Mouse (Mus musculus): ENCODE data around the gene Hsbp1. TPM values are rescaled to one million over a fixed set of nuclear protein-coding genes. Genes with fewer than 3 reads are reported as not detected.

Gene Hsbp1
- total RNA-seq (2023), result 10 to 100 TPM; 72.3 to 89.6 TPM

GRCm38 (mm10) chr8:119344190-119344856, at the start of gene Hsbp1:
Gene Hsbp1, plus strand, starts transcription at chr8:119344488.

GRCm38 (mm10) chr8:119394524-119395026, 50.3 kb downstream of the Hsbp1 start, which contains the start of gene Mlycd:
Gene Mlycd, plus strand, starts transcription at chr8:119394878.

Other genes starting within 250 kb of the Hsbp1 start
- gene Mlycd, start 50.4 kb downstream of the Hsbp1 start, total RNA-seq (2023), result 10 to 100 TPM; 15.5 to 16.5 TPM
- gene Osgin1, start 89.6 kb downstream of the Hsbp1 start, total RNA-seq (2023), result 1 to 10 TPM; 4.5 to 4.6 TPM
- not detected for gene Necab2, start 102.2 kb downstream of the Hsbp1 start, total RNA-seq (2023)
- under 1 TPM in 1 of 2 experiments, not detected in 1; 0.50 TPM for gene Slc38a8, start 157.2 kb downstream of the Hsbp1 start, total RNA-seq (2023)
- gene Mbtps1, start 214.2 kb downstream of the Hsbp1 start, total RNA-seq (2023), result 100 to 1,000 TPM; 123 to 129 TPM
- gene Hsdl1, start 230.7 kb downstream of the Hsbp1 start, total RNA-seq (2023), result 10 to 100 TPM; 57.0 to 67.7 TPM
- not detected for gene Dnaaf1, start 230.7 kb downstream of the Hsbp1 start, total RNA-seq (2023)

All from T-cell, adult 66 days (primary cell).